Mouse (Mus musculus) hindbrain, embryonic 12.5 days (tissue): Measurements from ENCODE around the gene Pdcl2. TPM values are rescaled to one million over a fixed set of nuclear protein-coding genes. Genes with fewer than 3 reads are reported as not detected.

Source experiments
- ATAC-seq: fragments of 200-750 bp; cut with Nextera tagmentation; 2 replicates; pipeline ENCODE4 v1.8.0; 2017; ENCODE audit warnings: moderate TSS enrichment; ENCODE audit not compliant: low FRiP score
- H3K27ac ChIP-seq: fragments of 300-500 bp; sonication (generic); 2 replicates; pipeline ENCODE4 v1.5.1; 2016; ENCODE audit warnings: mild to moderate bottlenecking
- H3K27me3 ChIP-seq: fragments of 300-500 bp; sonication (generic); 2 replicates; pipeline ENCODE4 v1.6.1; 2016; ENCODE audit warnings: mild to moderate bottlenecking
- H3K36me3 ChIP-seq: fragments of 300-500 bp; sonication (generic); 2 replicates; pipeline ENCODE4 v1.6.1; 2016; ENCODE audit warnings: mild to moderate bottlenecking
- H3K4me1 ChIP-seq: fragments of 300-500 bp; sonication (generic); 2 replicates; pipeline ENCODE4 v1.6.1; 2016
- H3K4me2 ChIP-seq: fragments of 300-500 bp; sonication (generic); replicated peaks from 2 replicates; pipeline ENCODE4 v1.6.1; 2016; ENCODE audit warnings: mild to moderate bottlenecking
- H3K4me3 ChIP-seq: fragments of 300-500 bp; sonication (generic); 2 replicates; pipeline ENCODE4 v1.5.1; 2016; ENCODE audit warnings: mild to moderate bottlenecking
- H3K9ac ChIP-seq: fragments of 300-500 bp; sonication (generic); 2 replicates; pipeline ENCODE4 v1.6.1; 2016; ENCODE audit warnings: mild to moderate bottlenecking, moderate library complexity
- H3K9me3 ChIP-seq: fragments of 300-500 bp; sonication (generic); replicated peaks from 2 replicates; pipeline ENCODE4 v1.6.1; 2016; ENCODE audit warnings: mild to moderate bottlenecking
- WGBS: fragments of 180-500 bp; shearing (Covaris S2); methylation state at CpG from one replicate; pipeline ENCODE4 v1.1.7; 2016; 5-methylcytosine and 5-hydroxymethylcytosine counted together
- polyA plus RNA-seq: library from polyadenylated mRNA; unstranded; fragments of >200 nt; fragmentation: Nextera tagmentation; extraction: Ambion mirVana; gene quantifications from 2 replicates; pipeline ENCODE4 v1.2.1, GENCODE M21; 2016

The Pdcl2 gene
- polyA plus RNA-seq, 1 experiment from 2014 or later = not detected

- no peak overlapping the region for H3K4me2 ChIP-seq
- H3K36me3 ChIP-seq = no peaks in the 10 kb centered on the region
- no peaks in the 10 kb centered on the region for H3K27me3 ChIP-seq
- H3K27ac ChIP-seq = no peak overlapping the region
- H3K4me3 ChIP-seq = no peak overlapping the region
- WGBS = 66% methylated on average over 4 of the region's 4 CpGs
- ATAC-seq = no peak
- no peaks in the 10 kb centered on the region for H3K4me1 ChIP-seq
- H3K9ac ChIP-seq = no peak overlapping the region
- no peaks in the 10 kb centered on the region for H3K9me3 ChIP-seq
Observed at GRCm38 (mm10) chr5:76333833-76334232, 2.9 kb upstream of the Pdcl2 start.

DNA sequence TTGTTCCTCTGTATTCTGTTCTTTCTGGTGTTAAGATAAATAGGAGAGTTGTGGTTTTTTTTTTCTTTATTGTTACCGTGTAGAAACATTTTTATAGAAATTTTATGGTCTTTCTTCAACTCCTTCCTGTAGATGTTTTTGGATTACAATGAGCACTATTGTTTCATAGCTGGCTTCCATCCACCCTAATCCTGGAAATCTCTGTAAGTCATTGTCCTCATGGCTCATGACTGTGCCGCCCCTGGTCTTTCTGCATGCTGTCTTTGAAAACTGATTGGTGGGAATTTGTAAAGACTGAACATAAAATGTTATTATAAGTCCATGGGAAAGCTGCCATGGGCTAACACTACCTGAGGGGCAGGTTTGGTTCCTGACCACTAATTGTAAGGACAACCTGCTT lies 3.7 kb downstream of the Pdcl2 start:
- no peaks in the 10 kb centered on the region for H3K9me3 ChIP-seq
- H3K27ac ChIP-seq = no peak overlapping the region
- no peak overlapping the region for H3K4me3 ChIP-seq
- no peaks in the 10 kb centered on the region for H3K27me3 ChIP-seq
- no peak for ATAC-seq
- H3K9ac ChIP-seq = no peak overlapping the region
- no peak overlapping the region for H3K4me2 ChIP-seq
- no peaks in the 10 kb centered on the region for H3K36me3 ChIP-seq
- WGBS = 66% methylated on average over 2 of the region's 2 CpGs
- no peaks in the 10 kb centered on the region for H3K4me1 ChIP-seq

GRCm38 (mm10) chr5:76325113-76325512 lies 5.8 kb downstream of the Pdcl2 start:
- H3K9ac ChIP-seq = no peak overlapping the region
- H3K36me3 ChIP-seq = no peaks in the 10 kb centered on the region
- H3K4me1 ChIP-seq = peaks cover 9% of the 10 kb centered on the region
- H3K27ac ChIP-seq = no peak overlapping the region
- no peaks in the 10 kb centered on the region for H3K9me3 ChIP-seq
- no peak overlapping the region for H3K4me2 ChIP-seq
- whole genome bisulfite sequencing = 87% methylated on average over 4 of the region's 4 CpGs
- no peaks in the 10 kb centered on the region for H3K27me3 ChIP-seq
- no peak overlapping the region for H3K4me3 ChIP-seq
- no peak for ATAC-seq

GRCm38 (mm10) chr5:76321249-76322196 lies 9.4 kb downstream of the Pdcl2 start:
- no peak overlapping the region for H3K9ac ChIP-seq
- H3K4me2 ChIP-seq = no peak overlapping the region
- ATAC-seq = no peak
- no peak overlapping the region for H3K27ac ChIP-seq
- no peaks in the 10 kb centered on the region for H3K36me3 ChIP-seq
- H3K4me3 ChIP-seq = no peak overlapping the region
- H3K27me3 ChIP-seq = no peaks in the 10 kb centered on the region
- peaks cover 9% of the 10 kb centered on the region for H3K4me1 ChIP-seq
- 20% methylated on average over 11 of the region's 11 CpGs for WGBS
- H3K9me3 ChIP-seq = no peaks in the 10 kb centered on the region

DNA sequence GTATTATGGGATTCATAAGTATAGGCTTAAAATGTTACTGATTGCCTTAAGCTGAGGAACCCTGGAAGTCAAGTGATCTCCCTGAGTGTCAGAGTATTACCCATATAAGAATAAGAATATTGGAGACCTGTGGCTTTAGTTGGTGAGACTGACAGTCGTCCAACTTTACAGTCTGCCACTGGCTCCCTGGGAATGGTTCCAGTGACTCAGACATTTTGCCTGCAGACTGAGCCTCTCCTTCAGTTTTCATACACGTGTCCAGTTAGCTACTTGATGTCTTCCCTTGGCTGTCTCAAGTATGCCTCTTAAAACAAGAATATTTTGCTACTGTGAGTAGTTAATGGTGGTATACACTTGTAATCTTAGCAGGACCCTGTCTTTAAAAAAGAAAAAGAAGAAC lies 22.8 kb downstream of the Pdcl2 start:
- Histone ChIP-seq H3K4me1 (peaks cover 5% of the 10 kb centered on the region; the same call in 1 of the 2 replicates), H3K27me3 (no peaks in the 10 kb centered on the region), H3K27ac (no peak overlapping the region), H3K4me3 (no peak overlapping the region), H3K4me2 (no peak overlapping the region), H3K36me3 (no peaks in the 10 kb centered on the region), H3K9me3 (no peaks in the 10 kb centered on the region), H3K9ac (no peak overlapping the region)
- ATAC-seq = no peak
- WGBS = 69% methylated on average over 2 of the region's 2 CpGs

DNA sequence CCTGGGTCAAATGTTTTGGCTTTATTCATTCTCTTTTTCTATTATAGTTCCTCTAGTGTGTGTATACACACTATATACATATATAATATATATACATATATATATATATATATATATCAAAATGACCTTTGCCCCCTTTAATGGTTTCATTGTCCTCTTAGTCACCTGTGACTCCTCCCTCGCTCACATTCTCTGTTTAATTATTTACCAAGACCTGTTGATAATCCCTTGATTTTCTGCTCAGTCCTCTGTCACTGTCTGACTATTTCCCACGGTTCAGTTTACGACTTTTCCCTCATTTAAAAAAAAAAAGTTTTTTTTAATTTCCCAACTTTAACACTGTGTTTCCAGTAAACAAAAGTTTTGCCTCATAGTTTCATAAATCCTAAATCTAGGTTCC lies 24.7 kb downstream of the Pdcl2 start:
- Histone ChIP-seq H3K4me1 (peaks cover 16% of the 10 kb centered on the region), H3K27me3 (no peaks in the 10 kb centered on the region), H3K9ac (no peak overlapping the region), H3K4me3 (no peak overlapping the region), H3K27ac (no peak overlapping the region), H3K36me3 (no peaks in the 10 kb centered on the region), H3K9me3 (no peaks in the 10 kb centered on the region), H3K4me2 (no peak overlapping the region)
- 60% methylated on average over 3 of the region's 3 CpGs for WGBS
- ATAC-seq = no peak

GRCm38 (mm10) chr5:76305616-76306015 lies 25.3 kb downstream of the Pdcl2 start:
- Histone ChIP-seq H3K9me3 (no peaks in the 10 kb centered on the region), H3K27ac (no peak overlapping the region), H3K4me3 (peak overlapping the region; percentile 99), H3K4me1 (peaks cover 18% of the 10 kb centered on the region), H3K9ac (0 out of 2 replicates have a peak overlapping the region, but pooled peaks have one; percentile 1), H3K27me3 (no peaks in the 10 kb centered on the region), H3K4me2 (peak overlapping the region; percentile 86), H3K36me3 (no peaks in the 10 kb centered on the region)
- WGBS = 2% methylated on average over 8 of the region's 8 CpGs
- ATAC-seq = no peak

GRCm38 (mm10) chr5:76304452-76305341 lies 26.3 kb downstream of the Pdcl2 start, which contains the start of gene Clock:
Gene Clock (minus strand): TSS chr5:76304792.
- peak within 1 kb of the TSS; percentile 95 for H3K9ac ChIP-seq
- H3K4me1 ChIP-seq = peaks cover 19% of the 10 kb centered on the region
- peak within 1 kb of the TSS; percentile 99 for H3K27ac ChIP-seq
- H3K4me2 ChIP-seq = peak within 1 kb of the TSS; percentile 86
- H3K4me3 ChIP-seq = peak within 1 kb of the TSS; percentile 99
- peak; percentile 90 for ATAC-seq
- H3K36me3 ChIP-seq = no peaks in the 10 kb centered on the region
- under 1% methylated on average over 80 of the region's 104 CpGs for WGBS
- H3K9me3 ChIP-seq = no peaks in the 10 kb centered on the region
- H3K27me3 ChIP-seq = no peaks in the 10 kb centered on the region

DNA sequence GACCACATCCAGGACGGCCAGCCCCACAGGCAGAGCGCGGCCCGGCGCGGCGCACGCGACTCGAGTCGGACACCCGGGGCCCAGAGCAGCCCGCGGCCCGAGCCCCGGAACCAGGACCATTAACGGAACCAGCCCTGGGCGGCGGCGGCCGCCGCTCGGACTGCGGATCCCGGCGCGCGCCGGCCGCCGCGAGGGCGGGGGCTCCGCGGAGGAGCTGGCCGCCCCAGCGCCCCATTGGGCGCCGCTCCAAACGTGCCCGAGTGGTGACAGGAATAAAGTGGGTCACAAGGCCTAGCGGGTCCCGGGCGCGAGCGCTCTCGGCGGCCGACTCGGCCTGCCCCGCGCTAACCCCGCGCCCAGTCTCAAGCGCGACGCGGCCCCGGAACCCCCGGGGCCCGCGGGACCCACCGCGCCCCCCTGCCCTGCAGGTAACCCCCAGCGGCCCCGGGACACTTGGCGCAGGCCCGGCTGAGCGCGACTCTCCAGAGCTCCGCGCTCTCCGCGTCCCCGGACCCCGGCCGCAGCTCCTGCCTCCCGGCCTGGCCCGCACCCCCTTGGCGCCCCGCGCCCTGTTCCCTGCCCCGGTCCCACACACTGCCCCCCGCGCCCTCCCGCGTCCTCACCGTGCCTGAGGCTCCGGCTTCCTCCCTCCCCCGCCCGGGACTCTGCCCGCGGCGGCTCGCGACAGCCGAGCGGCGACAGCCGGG lies 27.1 kb downstream of the Pdcl2 start:
- Histone ChIP-seq H3K27me3 (no peaks in the 10 kb centered on the region), H3K4me1 (peaks cover 19% of the 10 kb centered on the region), H3K4me2 (peak overlapping the region; percentile 86), H3K36me3 (no peaks in the 10 kb centered on the region), H3K4me3 (peak overlapping the region; percentile 99), H3K27ac (peak overlapping the region; percentile 99), H3K9ac (peak overlapping the region; percentile 95), H3K9me3 (no peaks in the 10 kb centered on the region)
- ATAC-seq = peak; percentile 88
- under 1% methylated on average over 85 of the region's 100 CpGs for WGBS

DNA sequence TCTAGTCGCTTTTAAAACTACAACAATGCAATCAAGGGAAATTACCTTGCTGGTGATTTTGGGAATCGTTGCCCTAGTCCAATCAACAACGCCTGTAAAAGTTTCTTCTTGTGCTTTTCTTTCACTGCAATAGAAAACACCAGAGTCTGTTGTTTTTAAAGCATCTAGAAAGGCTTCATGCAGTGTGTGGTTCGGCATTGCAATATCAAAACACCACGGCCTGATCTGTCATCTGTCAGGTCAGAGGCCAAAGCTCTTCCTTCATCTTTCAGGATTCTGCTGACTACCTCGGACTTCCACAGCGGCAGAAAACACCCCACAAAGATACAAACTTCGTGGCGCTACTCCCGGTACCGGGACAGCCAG lies 27.6 kb downstream of the Pdcl2 start:
- no peaks in the 10 kb centered on the region for H3K36me3 ChIP-seq

GRCm38 (mm10) chr5:76302009-76302408 lies 28.9 kb downstream of the Pdcl2 start:
- no peaks in the 10 kb centered on the region for H3K36me3 ChIP-seq
- H3K4me3 ChIP-seq = no peak overlapping the region
- no peak overlapping the region for H3K4me2 ChIP-seq
- H3K9ac ChIP-seq = no peak overlapping the region
- H3K27ac ChIP-seq = no peak overlapping the region
- H3K9me3 ChIP-seq = no peaks in the 10 kb centered on the region
- H3K27me3 ChIP-seq = no peaks in the 10 kb centered on the region
- peaks cover 19% of the 10 kb centered on the region for H3K4me1 ChIP-seq
- ATAC-seq = no peak
- WGBS = 90% methylated on average over 2 of the region's 2 CpGs

More for the DNA sequence above, 27.6 kb downstream of the Pdcl2 start:
- Histone ChIP-seq H3K27me3 (no peaks in the 10 kb centered on the region), H3K4me3 (peak overlapping the region; percentile 99), H3K27ac (peak overlapping the region; percentile 99), H3K9ac (peak overlapping the region; percentile 95), H3K4me1 (peaks cover 19% of the 10 kb centered on the region), H3K4me2 (peak overlapping the region; percentile 86), H3K9me3 (no peaks in the 10 kb centered on the region)
- 7% methylated on average over 11 of the region's 11 CpGs for WGBS
- no peak for ATAC-seq
